Mouse (Mus musculus) cerebellum, postnatal 36 days (tissue): ENCODE data around the gene Tmem251.

Source experiments
- DNase-seq, 2 experiments: peaks; one replicate each; pipeline ENCODE4 v3.0.0; 2021 to 2022; ENCODE audit warnings: mixed read lengths in 2 of 2

The Tmem251 gene

GRCm38 (mm10) chr12:102743589-102744574 lies at the start of gene Tmem251, which contains the start of gene Moap1:
Tmem251 (plus strand) TSS chr12:102743762.
Moap1 (minus strand) TSS chr12:102743661.
- peak; percentile 90 to 91 for DNase-seq

- no peak for DNase-seq
These were observed 48.0 kb upstream of the Tmem251 start for GRCm38 (mm10) chr12:102695369-102696239.

GRCm38 (mm10) chr12:102696635-102697354 lies 46.8 kb upstream of the Tmem251 start:
- DNase-seq, result peak in 1 of 2 experiments; percentile 46

DNA sequence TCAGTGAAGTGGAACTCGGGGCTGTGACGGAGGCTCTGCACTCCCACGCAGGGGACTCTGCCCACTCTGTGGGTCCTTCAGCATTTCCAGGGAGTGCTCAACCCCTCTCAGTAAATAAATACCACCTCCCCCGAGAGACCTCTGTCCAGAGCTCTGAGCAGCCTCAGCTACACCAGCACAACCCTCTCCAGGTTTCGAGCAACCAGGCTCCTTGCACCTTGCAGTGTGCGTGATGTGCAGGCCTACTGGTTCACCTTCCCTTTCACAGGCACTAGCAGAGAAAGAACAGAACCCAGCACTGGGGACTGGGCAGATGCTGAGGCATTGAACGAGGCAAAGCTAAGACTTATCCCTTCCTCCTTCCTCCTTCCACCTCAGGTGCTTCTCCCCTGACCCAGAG lies 46.2 kb upstream of the Tmem251 start:
- DNase-seq, result no peak

DNA sequence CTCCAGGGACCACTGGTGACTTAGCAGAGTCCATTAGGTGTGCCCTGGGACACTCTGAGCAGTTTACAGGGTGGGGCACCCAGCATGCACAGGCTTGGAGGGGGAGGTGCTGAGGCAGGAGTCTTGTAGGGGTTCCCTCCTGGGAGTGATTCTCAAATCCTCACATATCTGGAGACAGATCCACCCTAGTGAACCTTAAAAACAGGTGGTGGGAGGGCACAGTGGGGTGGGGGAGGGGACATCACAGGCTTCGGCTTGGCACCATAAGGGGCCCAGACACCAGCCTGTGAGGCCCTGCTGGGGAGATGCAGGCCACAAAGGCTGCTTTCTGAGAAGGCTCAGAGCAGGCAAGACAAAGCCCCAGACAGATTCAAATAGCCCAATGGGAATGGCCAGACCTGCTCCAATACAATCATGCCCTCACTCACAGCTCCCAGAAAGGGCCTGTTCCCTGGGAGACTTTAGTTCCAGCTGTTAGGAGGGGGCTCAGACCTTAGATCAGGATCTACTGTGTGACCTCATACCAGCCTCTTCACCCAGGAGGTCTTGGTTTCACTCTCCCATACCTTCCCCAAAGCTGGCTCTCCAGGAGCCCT lies 45.4 kb upstream of the Tmem251 start:
- no peak for DNase-seq

- DNase-seq, result no peak
These were observed 44.4 kb upstream of the Tmem251 start for GRCm38 (mm10) chr12:102699156-102699555.

GRCm38 (mm10) chr12:102700453-102700852 lies 43.1 kb upstream of the Tmem251 start:
- DNase-seq, result no peak

GRCm38 (mm10) chr12:102701691-102702207 lies 41.8 kb upstream of the Tmem251 start:
- no peak for DNase-seq

DNA sequence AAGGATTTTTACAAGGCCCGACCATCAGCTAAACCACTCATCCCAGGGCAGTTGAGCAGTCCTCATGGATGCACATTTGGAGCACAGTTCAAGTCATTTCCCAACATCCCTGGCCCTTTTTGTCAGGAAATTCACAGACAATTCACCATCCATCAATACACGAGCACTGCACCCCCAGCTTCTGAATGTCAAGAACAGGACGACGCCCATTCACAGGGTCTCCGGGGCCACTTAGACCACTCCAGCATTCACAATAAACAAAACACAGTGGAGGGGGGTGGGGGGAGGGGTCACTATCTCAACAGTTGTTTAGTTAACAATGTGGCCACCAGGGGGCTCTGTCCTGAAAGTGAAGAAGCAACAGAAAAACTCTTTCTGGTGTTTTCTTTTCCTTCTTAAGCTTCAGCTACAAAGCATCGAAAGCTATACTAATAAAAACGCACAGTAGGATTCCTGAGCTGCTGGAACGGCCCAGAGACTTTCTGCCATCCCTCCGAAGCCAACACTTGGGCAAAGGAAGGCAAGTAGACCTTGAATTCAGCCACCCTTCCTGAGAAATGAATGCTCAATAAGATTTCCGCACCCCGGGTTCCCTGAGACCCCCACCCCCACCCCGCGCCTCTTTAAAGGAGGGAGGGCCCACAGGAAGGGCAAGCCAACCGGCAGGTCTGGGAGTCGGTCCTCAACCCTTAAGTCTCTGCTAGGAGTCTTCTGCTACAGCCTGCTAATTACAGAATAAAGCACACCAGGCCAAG lies 41.0 kb upstream of the Tmem251 start:
- DNase-seq, result peak; percentile 85 to 88

GRCm38 (mm10) chr12:102703111-102703412 lies 40.5 kb upstream of the Tmem251 start:
- DNase-seq, result peak; percentile 52 to 65

- peak in 1 of 2 experiments; percentile 44 for DNase-seq
These were observed 40.1 kb upstream of the Tmem251 start for GRCm38 (mm10) chr12:102703441-102703840.

GRCm38 (mm10) chr12:102703921-102704408 lies 39.6 kb upstream of the Tmem251 start:
- peak in 1 of 2 experiments; percentile 42 for DNase-seq

DNA sequence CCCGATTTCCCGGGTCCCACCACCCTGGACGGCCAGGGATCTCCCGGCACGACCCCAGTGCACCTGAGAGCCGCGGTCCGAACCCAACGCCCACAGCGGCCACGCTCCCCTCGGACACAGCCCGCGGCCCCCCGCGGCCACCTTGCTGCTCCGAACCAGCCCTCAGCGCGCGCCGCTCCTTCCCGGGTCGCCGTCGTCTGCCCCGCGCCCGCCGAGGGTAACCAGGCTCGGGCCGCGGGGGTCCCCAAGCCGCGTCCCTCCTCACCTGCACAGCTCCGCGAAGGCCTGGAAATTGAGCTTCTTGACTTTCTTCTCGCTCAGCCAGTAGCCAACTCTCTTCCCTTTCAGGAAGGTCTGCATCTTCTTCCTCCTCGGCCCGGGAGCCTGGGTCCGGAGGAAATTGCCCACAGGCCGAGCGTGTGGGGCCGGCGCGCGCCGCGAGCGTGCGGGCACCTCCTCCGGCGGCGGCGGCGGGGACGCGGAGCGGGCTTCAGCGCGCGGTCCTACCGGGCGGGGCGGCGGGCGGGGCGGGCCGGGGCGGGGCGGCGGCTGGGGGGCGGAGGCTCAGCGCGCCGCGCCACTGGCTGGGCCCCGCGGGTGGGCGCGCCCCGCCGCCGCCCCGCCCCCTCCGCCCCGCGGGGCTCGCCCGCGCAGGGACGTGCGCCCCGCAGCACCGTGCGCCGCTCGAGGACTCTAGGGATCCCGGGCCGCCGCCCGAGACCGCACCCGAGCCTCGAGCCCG lies 38.9 kb upstream of the Tmem251 start, which contains the start of gene Itpk1:
Itpk1 (minus strand) TSS at position 474 of the 742 bp plus-strand sequence.
- DNase-seq, result peak; percentile 65 to 73

DNA sequence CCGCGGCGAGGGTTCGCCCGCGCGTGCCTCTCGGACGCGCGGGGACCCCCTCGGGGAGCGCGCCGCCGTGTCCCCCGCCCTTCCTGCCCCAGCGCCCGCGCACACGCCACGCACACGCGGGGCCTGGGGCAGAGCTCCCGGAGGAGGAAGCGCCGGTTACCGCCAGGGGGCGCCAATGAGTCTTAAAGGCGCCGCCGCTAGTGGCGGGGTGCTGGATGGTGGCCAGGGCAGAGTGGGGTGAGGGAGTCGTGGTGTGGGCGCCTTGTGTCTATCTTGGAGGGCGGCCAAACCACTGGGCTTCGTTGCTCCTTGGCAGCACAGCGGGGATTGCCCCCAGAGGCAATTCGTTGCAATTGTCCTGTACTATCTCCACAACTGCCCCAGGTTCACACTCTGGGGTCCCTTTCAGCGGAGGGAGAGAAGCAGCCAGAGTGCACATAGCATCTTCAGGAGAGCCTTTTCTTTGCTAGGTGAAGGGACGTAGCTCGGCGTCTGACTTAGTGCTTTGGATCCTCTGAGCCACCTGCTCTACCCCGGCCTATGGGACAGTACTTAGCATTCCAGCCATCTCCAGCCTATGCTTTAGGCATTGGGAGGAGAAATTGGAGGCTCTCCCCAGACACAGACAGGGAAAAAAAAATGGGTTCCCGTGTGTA lies 38.2 kb upstream of the Tmem251 start:
- DNase-seq, result peak; percentile 92 to 95

GRCm38 (mm10) chr12:102705906-102706640 lies 37.5 kb upstream of the Tmem251 start:
- DNase-seq, result no peak

- no peak for DNase-seq
These were observed 36.6 kb upstream of the Tmem251 start for GRCm38 (mm10) chr12:102706833-102707463.

DNA sequence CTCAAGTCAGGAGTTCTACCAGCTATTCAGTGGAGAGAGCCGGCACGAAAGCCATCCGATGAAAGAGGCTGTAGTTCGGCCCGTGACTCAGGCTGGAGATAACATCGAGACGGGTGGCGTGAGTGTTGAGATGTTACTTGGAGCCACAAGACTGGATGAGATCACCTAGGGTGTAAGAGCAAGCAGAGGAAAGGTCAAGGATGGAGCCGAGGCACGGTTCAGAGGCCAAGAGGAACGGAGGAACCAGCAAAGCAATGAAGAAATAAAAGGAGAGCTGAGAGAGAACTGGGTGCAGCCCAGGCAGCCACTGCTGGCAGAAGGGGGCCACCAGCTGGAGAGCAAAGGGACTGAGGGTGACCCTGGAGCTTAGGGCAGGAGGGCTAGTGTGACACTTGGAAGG lies 35.3 kb upstream of the Tmem251 start:
- DNase-seq, result no peak

GRCm38 (mm10) chr12:102709896-102710295 lies 33.7 kb upstream of the Tmem251 start:
- DNase-seq, result no peak
